Mouse (Mus musculus): ENCODE measurements around the gene Cdk10. TPM values are rescaled to one million over a fixed set of nuclear protein-coding genes. Genes with fewer than 3 reads are reported as not detected.

Gene Cdk10
- polyA plus RNA-seq, 1 experiment from 2014 or later: 19.5 TPM

DNA sequence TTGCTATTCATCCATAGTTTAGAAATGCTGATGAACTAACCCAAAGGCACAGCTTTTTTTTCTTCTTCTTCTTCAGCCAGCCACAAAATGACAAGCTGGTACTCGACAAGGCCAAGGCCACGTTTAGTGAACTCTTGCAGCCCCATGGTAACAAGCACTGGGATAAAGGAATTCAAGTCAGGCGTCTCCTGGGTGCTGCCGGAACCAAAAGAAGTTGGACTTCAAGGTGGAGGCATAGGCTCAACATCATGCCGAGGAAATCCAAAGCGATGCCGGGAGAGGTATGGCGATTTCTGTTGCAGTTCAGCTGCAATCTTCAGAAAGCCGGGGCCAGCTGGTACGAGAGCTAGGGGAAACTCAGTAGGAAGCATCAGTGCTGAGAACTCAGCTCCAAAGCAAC is 14.8 kb downstream of the Cdk10 start:
- Histone ChIP-seq H3K9me3 (replicated peaks; ENCODE audit: control insufficient read depth, low read length) (no peaks in the 10 kb centered on the region), H3K4me3 (ENCODE audit: low read length) (no peak overlapping the region), H3K4me2 (ENCODE audit: low read depth, low read length) (no peak overlapping the region), H3K9ac (ENCODE audit: low read length) (no peak overlapping the region), H3K4me1 (ENCODE audit: control insufficient read depth, insufficient read depth, low read length) (peaks cover 6% of the 10 kb centered on the region; the same call in 1 of the 2 replicates), H3K27ac (ENCODE audit: low read length) (no peak overlapping the region), H3K36me3 (ENCODE audit: control insufficient read depth, insufficient read depth) (peaks cover 4% of the 10 kb centered on the region), H3K27me3 (ENCODE audit: control insufficient read depth, insufficient read depth, low read length) (peaks cover under 1% of the 10 kb centered on the region; the same call in 1 of the 2 replicates)
- 82% methylated on average over 10 of the region's 10 CpGs for WGBS
- no peak for ATAC-seq (replicated peaks; ENCODE audit: extremely low read depth, insufficient read depth, low FRiP score)

- Histone ChIP-seq H3K4me1 (ENCODE audit: control insufficient read depth, insufficient read depth, low read length) (no peaks in the 10 kb centered on the region), H3K27ac (ENCODE audit: low read length) (no peak overlapping the region), H3K36me3 (ENCODE audit: control insufficient read depth, insufficient read depth) (peaks cover 21% of the 10 kb centered on the region), H3K9me3 (replicated peaks; ENCODE audit: control insufficient read depth, low read length) (no peaks in the 10 kb centered on the region), H3K4me3 (ENCODE audit: low read length) (no peak overlapping the region), H3K9ac (ENCODE audit: low read length) (no peak overlapping the region), H3K27me3 (ENCODE audit: control insufficient read depth, insufficient read depth, low read length) (no peaks in the 10 kb centered on the region), H3K4me2 (ENCODE audit: low read depth, low read length) (no peak overlapping the region)
- WGBS: 76% methylated on average over 7 of the region's 7 CpGs
- no peak for ATAC-seq (replicated peaks; ENCODE audit: extremely low read depth, insufficient read depth, low FRiP score)
Observed at GRCm38 (mm10) chr8:123242107-123242923, 17.7 kb downstream of the Cdk10 start.

DNA sequence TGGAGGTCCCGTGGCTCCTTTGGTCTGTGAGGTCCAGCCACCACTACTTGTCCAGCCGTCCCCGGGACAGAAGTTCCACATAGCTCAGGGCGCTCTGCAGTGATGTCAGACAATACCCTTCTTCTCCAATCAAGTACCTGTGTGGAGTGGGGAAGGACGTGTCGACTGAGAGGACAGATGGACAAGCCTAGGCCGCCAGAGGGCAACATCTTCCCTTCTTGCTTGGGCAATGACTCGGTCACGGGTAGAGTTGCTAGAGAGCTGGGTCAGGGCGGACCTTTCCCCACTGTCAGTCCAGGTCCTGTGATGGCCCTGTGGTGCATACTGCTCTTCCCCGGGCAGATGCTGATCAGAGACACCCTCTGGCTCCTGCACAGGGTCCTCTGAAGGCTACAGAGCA is 18.4 kb downstream of the Cdk10 start:
- H3K4me3 ChIP-seq (ENCODE audit: low read length): no peak overlapping the region
- H3K4me1 ChIP-seq (ENCODE audit: control insufficient read depth, insufficient read depth, low read length): no peaks in the 10 kb centered on the region
- ATAC-seq (replicated peaks; ENCODE audit: extremely low read depth, insufficient read depth, low FRiP score): no peak
- peaks cover 25% of the 10 kb centered on the region for H3K36me3 ChIP-seq (ENCODE audit: control insufficient read depth, insufficient read depth)
- no peak overlapping the region for H3K4me2 ChIP-seq (ENCODE audit: low read depth, low read length)
- no peaks in the 10 kb centered on the region for H3K27me3 ChIP-seq (ENCODE audit: control insufficient read depth, insufficient read depth, low read length)
- H3K27ac ChIP-seq (ENCODE audit: low read length): no peak overlapping the region
- H3K9ac ChIP-seq (ENCODE audit: low read length): no peak overlapping the region
- 67% methylated on average over 11 of the region's 11 CpGs for WGBS
- no peaks in the 10 kb centered on the region for H3K9me3 ChIP-seq (replicated peaks; ENCODE audit: control insufficient read depth, low read length)

DNA sequence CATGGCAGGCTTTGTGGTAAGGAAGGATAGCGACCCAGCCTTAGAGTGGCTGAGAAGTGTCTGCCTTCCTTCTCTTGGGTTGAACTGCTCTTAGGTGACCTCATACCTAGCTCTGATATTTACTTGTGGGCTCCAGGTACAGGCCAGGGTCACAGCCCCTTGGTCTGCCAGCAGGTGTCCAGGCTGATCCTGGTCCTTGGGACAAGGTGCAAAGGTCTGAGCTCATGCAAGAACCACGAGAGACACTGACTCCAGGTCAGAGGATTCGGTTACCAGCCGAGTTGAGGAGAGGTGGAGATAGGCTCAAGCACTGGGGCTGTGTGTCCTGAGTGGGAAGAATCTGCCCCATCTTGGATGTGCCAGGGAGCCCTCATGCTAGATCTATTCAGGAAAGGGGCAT is 19.7 kb downstream of the Cdk10 start:
- Histone ChIP-seq H3K9me3 (replicated peaks; ENCODE audit: control insufficient read depth, low read length) (no peaks in the 10 kb centered on the region), H3K4me3 (ENCODE audit: low read length) (no peak overlapping the region), H3K4me1 (ENCODE audit: control insufficient read depth, insufficient read depth, low read length) (no peaks in the 10 kb centered on the region), H3K27ac (ENCODE audit: low read length) (no peak overlapping the region), H3K27me3 (ENCODE audit: control insufficient read depth, insufficient read depth, low read length) (no peaks in the 10 kb centered on the region), H3K36me3 (ENCODE audit: control insufficient read depth, insufficient read depth) (peaks cover 27% of the 10 kb centered on the region), H3K9ac (ENCODE audit: low read length) (no peak overlapping the region), H3K4me2 (ENCODE audit: low read depth, low read length) (no peak overlapping the region)
- WGBS: 89% methylated on average over 4 of the region's 4 CpGs
- ATAC-seq (replicated peaks; ENCODE audit: extremely low read depth, insufficient read depth, low FRiP score): no peak

GRCm38 (mm10) chr8:123245543-123245942 is 20.9 kb downstream of the Cdk10 start:
- no peaks in the 10 kb centered on the region for H3K4me1 ChIP-seq (ENCODE audit: control insufficient read depth, insufficient read depth, low read length)
- no peak for ATAC-seq (replicated peaks; ENCODE audit: extremely low read depth, insufficient read depth, low FRiP score)
- WGBS: 80% methylated on average over 12 of the region's 12 CpGs
- H3K36me3 ChIP-seq (ENCODE audit: control insufficient read depth, insufficient read depth): peaks cover 33% of the 10 kb centered on the region
- no peaks in the 10 kb centered on the region for H3K9me3 ChIP-seq (replicated peaks; ENCODE audit: control insufficient read depth, low read length)
- no peak overlapping the region for H3K4me2 ChIP-seq (ENCODE audit: low read depth, low read length)
- H3K9ac ChIP-seq (ENCODE audit: low read length): no peak overlapping the region
- no peak overlapping the region for H3K27ac ChIP-seq (ENCODE audit: low read length)
- no peak overlapping the region for H3K4me3 ChIP-seq (ENCODE audit: low read length)
- no peaks in the 10 kb centered on the region for H3K27me3 ChIP-seq (ENCODE audit: control insufficient read depth, insufficient read depth, low read length)

- H3K4me1 ChIP-seq (ENCODE audit: control insufficient read depth, insufficient read depth, low read length): no peaks in the 10 kb centered on the region; the same call in 1 of the 2 replicates
- no peak overlapping the region for H3K9ac ChIP-seq (ENCODE audit: low read length)
- no peak for ATAC-seq (replicated peaks; ENCODE audit: extremely low read depth, insufficient read depth, low FRiP score)
- WGBS: 91% methylated on average over 6 of the region's 6 CpGs
- no peak overlapping the region for H3K4me3 ChIP-seq (ENCODE audit: low read length)
- no peaks in the 10 kb centered on the region for H3K27me3 ChIP-seq (ENCODE audit: control insufficient read depth, insufficient read depth, low read length)
- H3K36me3 ChIP-seq (ENCODE audit: control insufficient read depth, insufficient read depth): peaks cover 36% of the 10 kb centered on the region
- no peaks in the 10 kb centered on the region for H3K9me3 ChIP-seq (replicated peaks; ENCODE audit: control insufficient read depth, low read length)
- H3K27ac ChIP-seq (ENCODE audit: low read length): no peak overlapping the region
- H3K4me2 ChIP-seq (ENCODE audit: low read depth, low read length): no peak overlapping the region
Observed at GRCm38 (mm10) chr8:123247748-123248147, 23.1 kb downstream of the Cdk10 start.

DNA sequence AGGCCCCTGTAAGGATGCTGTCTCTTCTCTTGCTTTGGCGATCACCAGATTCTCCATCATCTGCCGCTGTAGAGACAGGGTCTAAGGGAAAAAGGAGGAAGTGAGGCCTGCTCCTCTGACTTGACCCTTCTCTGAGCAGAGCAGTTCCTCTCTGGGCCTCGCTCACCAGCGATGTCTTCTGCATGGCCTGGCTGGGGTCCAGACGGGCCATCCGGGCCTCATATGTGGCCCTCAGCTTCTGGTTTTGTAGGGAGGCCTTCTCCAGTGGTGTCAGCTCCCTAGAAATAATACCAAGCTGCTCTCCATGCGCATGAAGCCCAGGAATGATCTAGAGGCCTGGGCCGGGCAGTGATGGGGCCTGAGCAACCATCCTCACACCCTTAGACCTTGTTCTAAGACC is 24.0 kb downstream of the Cdk10 start:
- H3K4me2 ChIP-seq (ENCODE audit: low read depth, low read length): no peak overlapping the region
- H3K27me3 ChIP-seq (ENCODE audit: control insufficient read depth, insufficient read depth, low read length): no peaks in the 10 kb centered on the region
- no peaks in the 10 kb centered on the region for H3K9me3 ChIP-seq (replicated peaks; ENCODE audit: control insufficient read depth, low read length)
- ATAC-seq (replicated peaks; ENCODE audit: extremely low read depth, insufficient read depth, low FRiP score): no peak
- no peak overlapping the region for H3K9ac ChIP-seq (ENCODE audit: low read length)
- 88% methylated on average over 8 of the region's 8 CpGs for WGBS
- H3K4me3 ChIP-seq (ENCODE audit: low read length): no peak overlapping the region
- H3K4me1 ChIP-seq (ENCODE audit: control insufficient read depth, insufficient read depth, low read length): peaks cover 6% of the 10 kb centered on the region
- peaks cover 36% of the 10 kb centered on the region for H3K36me3 ChIP-seq (ENCODE audit: control insufficient read depth, insufficient read depth)
- no peak overlapping the region for H3K27ac ChIP-seq (ENCODE audit: low read length)

GRCm38 (mm10) chr8:123250940-123251339 is 26.3 kb downstream of the Cdk10 start:
- no peaks in the 10 kb centered on the region for H3K27me3 ChIP-seq (ENCODE audit: control insufficient read depth, insufficient read depth, low read length)
- H3K36me3 ChIP-seq (ENCODE audit: control insufficient read depth, insufficient read depth): peaks cover 24% of the 10 kb centered on the region
- no peak for ATAC-seq (replicated peaks; ENCODE audit: extremely low read depth, insufficient read depth, low FRiP score)
- H3K9ac ChIP-seq (ENCODE audit: low read length): no peak overlapping the region
- H3K27ac ChIP-seq (ENCODE audit: low read length): no peak overlapping the region
- WGBS: 92% methylated on average over 5 of the region's 5 CpGs
- no peak overlapping the region for H3K4me3 ChIP-seq (ENCODE audit: low read length)
- H3K9me3 ChIP-seq (replicated peaks; ENCODE audit: control insufficient read depth, low read length): no peaks in the 10 kb centered on the region
- no peak overlapping the region for H3K4me2 ChIP-seq (ENCODE audit: low read depth, low read length)
- H3K4me1 ChIP-seq (ENCODE audit: control insufficient read depth, insufficient read depth, low read length): peaks cover 17% of the 10 kb centered on the region

DNA sequence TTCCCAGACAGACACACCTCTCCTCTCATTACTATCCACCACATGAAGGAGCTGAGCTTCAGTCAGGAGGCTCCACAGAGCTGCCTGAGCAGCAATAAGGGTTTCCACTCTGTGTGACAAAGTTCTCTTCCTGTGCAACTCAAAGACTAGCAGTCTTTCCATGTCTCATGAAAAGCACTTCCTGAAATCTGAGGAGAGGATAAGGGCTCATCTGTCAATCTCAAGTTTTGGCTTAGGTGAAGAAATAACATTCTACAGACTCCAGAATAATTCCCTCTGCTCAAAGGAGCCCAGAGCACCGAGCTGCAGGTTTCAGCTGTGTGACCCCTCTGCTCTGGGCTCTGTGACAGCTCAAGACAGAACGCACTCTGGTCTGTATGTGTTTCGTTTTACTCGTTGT is 28.3 kb downstream of the Cdk10 start:
- Histone ChIP-seq H3K4me3 (ENCODE audit: low read length) (peak overlapping the region; percentile 98), H3K27me3 (ENCODE audit: control insufficient read depth, insufficient read depth, low read length) (no peaks in the 10 kb centered on the region), H3K36me3 (ENCODE audit: control insufficient read depth, insufficient read depth) (peaks cover 21% of the 10 kb centered on the region), H3K4me2 (ENCODE audit: low read depth, low read length) (peak overlapping the region; percentile 72), H3K27ac (ENCODE audit: low read length) (peak overlapping the region; percentile 89; the same call in 1 of the 2 replicates), H3K9ac (ENCODE audit: low read length) (peak overlapping the region; percentile 95), H3K4me1 (ENCODE audit: control insufficient read depth, insufficient read depth, low read length) (peaks cover 17% of the 10 kb centered on the region), H3K9me3 (replicated peaks; ENCODE audit: control insufficient read depth, low read length) (no peaks in the 10 kb centered on the region)
- WGBS: 42% methylated on average over 4 of the region's 4 CpGs
- no peak for ATAC-seq (replicated peaks; ENCODE audit: extremely low read depth, insufficient read depth, low FRiP score)

All from heart, embryonic 16.5 days (tissue).